Mouse (Mus musculus): ENCODE data around the gene Psen2.

- TF ChIP-seq MAFK (IDR thresholded peaks at IDR 0.05; ENCODE audit: insufficient read depth, low read depth, low read length) (no peak), ZNF384 (IDR thresholded peaks at IDR 0.05; ENCODE audit: low read depth, low read length) (no peak)
Measured at GRCm38 (mm10) chr1:180216541-180217276, 46.5 kb downstream of the Psen2 start.

Data from ES-E14 (cell line).